Mouse (Mus musculus): ENCODE results near the gene Clip2.

- no peak for TF ChIP-seq MAX (IDR thresholded peaks at IDR 0.05; ENCODE audit: low read depth)
- TF ChIP-seq POLR2A (IDR thresholded peaks at IDR 0.05; ENCODE audit: insufficient read length, low read depth): no peak
- TF ChIP-seq TCF12 (IDR thresholded peaks at IDR 0.05; ENCODE audit: insufficient read depth, poor library complexity, severe bottlenecking): no peak
- TF ChIP-seq CEBPB (IDR thresholded peaks at IDR 0.05; ENCODE audit: insufficient read depth, poor library complexity, severe bottlenecking): no peak
- no peak for TF ChIP-seq TCF3 (IDR thresholded peaks at IDR 0.05; ENCODE audit: insufficient read length, low read depth)
- no peak for TF ChIP-seq SRF (IDR thresholded peaks at IDR 0.05; ENCODE audit: control insufficient read depth, insufficient read length, low read depth)
- no peak for TF ChIP-seq POLR2AphosphoS2 (IDR thresholded peaks at IDR 0.05; ENCODE audit: insufficient read length, low read depth)
- TF ChIP-seq USF1 (IDR thresholded peaks at IDR 0.05; ENCODE audit: low read depth): no peak
- TF ChIP-seq MYOG (IDR thresholded peaks at IDR 0.05; ENCODE audit: control insufficient read depth in 1 of 3, insufficient read depth in 1 of 3, insufficient read length in 2 of 3, low read depth in 2 of 3): no peak
- TF ChIP-seq E2F4 (IDR thresholded peaks at IDR 0.05; ENCODE audit: insufficient read depth): no peak
Measured at GRCm38 (mm10) chr5:134555463-134556164, 3.4 kb upstream of the Clip2 start.
